Mouse (Mus musculus) small intestine, adult 2 months (tissue): Measurements from ENCODE around the gene Stk39.

ENCODE experiments used
- CTCF ChIP-seq: fragments of 200-500 bp; IDR thresholded peaks from 2 replicates; pipeline ENCODE4 v1.5.1; 2012; ENCODE audit warnings: low read depth, mild to moderate bottlenecking, control low read depth, inconsistent platforms, low read length, moderate library complexity, mixed read lengths; ENCODE audit not compliant: insufficient replicate concordance, insufficient read length; ENCODE audit errors: extremely low read depth
- POLR2A ChIP-seq: fragments of 200-500 bp; IDR thresholded peaks from 2 replicates; pipeline ENCODE4 v1.6.1; 2012; ENCODE audit warnings: low read depth, mild to moderate bottlenecking, control low read depth, inconsistent platforms, low read length, moderate library complexity

- TF ChIP-seq CTCF (no peak), POLR2A (no peak)
Observed at GRCm38 (mm10) chr2:68515409-68515808, 43.3 kb upstream of the Stk39 start.
